Mouse (Mus musculus) layer of hippocampus, adult 9-11 months (tissue): ENCODE data around the gene Parva.

Experiments used
- DNase-seq: peaks from one replicate; pipeline ENCODE4 v3.0.0; 2022

Gene Parva

GRCm38 (mm10) chr7:112525465-112525864 is 98.2 kb downstream of the Parva start:
- DNase-seq: no peak

GRCm38 (mm10) chr7:112526226-112526625 is 98.9 kb downstream of the Parva start:
- no peak for DNase-seq

GRCm38 (mm10) chr7:112527230-112527629 is 99.9 kb downstream of the Parva start:
- no peak for DNase-seq

- no peak for DNase-seq
Observed at GRCm38 (mm10) chr7:112528059-112528458, 100.8 kb downstream of the Parva start.

GRCm38 (mm10) chr7:112528582-112529360 is 101.5 kb downstream of the Parva start:
- no peak for DNase-seq

GRCm38 (mm10) chr7:112530924-112531323 is 103.6 kb downstream of the Parva start:
- DNase-seq: no peak

- no peak for DNase-seq
Observed at GRCm38 (mm10) chr7:112534148-112534547, 106.8 kb downstream of the Parva start.

GRCm38 (mm10) chr7:112535408-112535921 is 108.2 kb downstream of the Parva start:
- DNase-seq: peak; percentile 51

- DNase-seq: no peak
Observed at GRCm38 (mm10) chr7:112549136-112549535, 121.8 kb downstream of the Parva start.

- no peak for DNase-seq
Observed at GRCm38 (mm10) chr7:112561504-112561903, 134.2 kb downstream of the Parva start.

GRCm38 (mm10) chr7:112567004-112567403 is 139.7 kb downstream of the Parva start:
- no peak for DNase-seq

GRCm38 (mm10) chr7:112568961-112569360 is 141.7 kb downstream of the Parva start:
- no peak for DNase-seq

- DNase-seq: no peak
Observed at GRCm38 (mm10) chr7:112581621-112582020, 154.3 kb downstream of the Parva start.

GRCm38 (mm10) chr7:112582882-112583405 is 155.6 kb downstream of the Parva start:
- DNase-seq: no peak

GRCm38 (mm10) chr7:112587449-112587848 is 160.1 kb downstream of the Parva start:
- DNase-seq: no peak

GRCm38 (mm10) chr7:112589530-112589929 is 162.2 kb downstream of the Parva start:
- no peak for DNase-seq

GRCm38 (mm10) chr7:112593586-112593985 is 166.3 kb downstream of the Parva start:
- DNase-seq: no peak

- DNase-seq: no peak
Observed at GRCm38 (mm10) chr7:112595226-112595850, 168.0 kb downstream of the Parva start.

- DNase-seq: no peak
Observed at GRCm38 (mm10) chr7:112599650-112600049, 172.3 kb downstream of the Parva start.

GRCm38 (mm10) chr7:112600163-112600562 is 172.9 kb downstream of the Parva start:
- DNase-seq: no peak

- no peak for DNase-seq
Observed at GRCm38 (mm10) chr7:112602966-112603365, 175.7 kb downstream of the Parva start.

- DNase-seq: no peak
Observed at GRCm38 (mm10) chr7:112603496-112604170, 176.3 kb downstream of the Parva start.

- no peak for DNase-seq
Observed at GRCm38 (mm10) chr7:112604209-112604608, 176.9 kb downstream of the Parva start.
